In genomic region chr15:97595284-97595796, GRCm38 (mm10) we compare ENCODE assay signal across 11 mouse cellular contexts.
"Had no signal": no experiment of that assay in that cellular context is flagged by ENCODE, and none has a peak within 500 bp of the region (broad histone marks: within the 10 kb centered on the region; RNA-seq: fewer than 3 reads in every experiment).

No protein-coding gene starts in this region.

- H3K27me3 ChIP-seq: limb, embryonic 12.5 days; liver, embryonic 13.5 days; neural tube, embryonic 15.5 days had no signal

- H3K4me3 ChIP-seq: left cerebral cortex, adult 2 months; limb, embryonic 12.5 days; liver, embryonic 13.5 days; myocyte; neural tube, embryonic 15.5 days had no signal

- H3K4me2 ChIP-seq: limb, embryonic 12.5 days; liver, embryonic 13.5 days; neural tube, embryonic 15.5 days had no signal

- H3K9ac ChIP-seq: limb, embryonic 12.5 days; liver, embryonic 13.5 days; liver, postnatal 0 days; neural tube, embryonic 15.5 days had no signal

- ATAC-seq: liver, postnatal 0 days had no signal

- H3K27ac ChIP-seq: left cerebral cortex, adult 2 months; limb, embryonic 12.5 days; liver, embryonic 13.5 days; neural tube, embryonic 15.5 days; stomach, postnatal 0 days had no signal

- H3K9me3 ChIP-seq: limb, embryonic 12.5 days; liver, embryonic 13.5 days; neural tube, embryonic 15.5 days had no signal

- H3K36me3 ChIP-seq: limb, embryonic 12.5 days; liver, embryonic 13.5 days; neural tube, embryonic 15.5 days had no signal

- DNase-seq: kidney, postnatal 25 days; liver; liver, embryonic 13.5 days; liver, postnatal 0 days; right cerebral cortex, adult 18-20 months; thymus, postnatal 4 days had no signal
